Mouse (Mus musculus): ENCODE measurements around the gene Nosip. TPM values are rescaled to one million over a fixed set of nuclear protein-coding genes. Genes with fewer than 3 reads are reported as not detected.
"Not testable (repeated sequence)": the region's sequence is repeated elsewhere in the genome, so short reads cannot be mapped to it uniquely, and the experiment has no call there.

The Nosip gene
- total RNA-seq (2021) = 10 to 100 TPM; 25.7 to 27.8 TPM

DNA sequence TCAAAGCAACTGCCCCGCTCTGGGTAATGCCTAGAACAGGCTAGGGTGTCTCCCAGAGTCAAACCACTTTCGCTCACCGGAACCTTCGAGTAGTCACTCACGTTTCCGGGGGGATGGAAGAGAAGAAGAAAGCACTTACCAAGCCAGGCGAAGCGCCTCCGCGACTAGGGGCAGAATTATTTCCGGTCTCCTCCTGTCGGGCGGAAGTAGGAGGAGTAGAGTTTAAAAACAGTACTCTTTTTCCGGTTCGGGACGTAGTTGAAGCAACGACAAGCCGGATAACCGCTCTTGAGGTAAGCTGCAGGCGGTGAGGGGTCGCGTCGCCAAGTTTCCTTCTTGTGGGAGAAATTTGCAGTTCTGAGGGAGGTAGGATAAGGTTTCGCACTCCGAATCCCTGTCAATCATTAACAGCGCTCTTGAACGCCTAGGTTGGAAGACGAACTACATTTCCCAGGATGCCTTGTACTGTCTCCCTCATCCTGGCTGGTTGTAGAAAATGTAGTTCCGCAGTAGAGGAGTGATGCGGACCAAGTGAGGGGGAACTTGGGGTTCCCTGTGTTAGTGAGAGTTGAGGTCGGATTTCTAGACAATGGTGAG is at the start of gene Nosip, which contains the start of gene Prrg2:
TSS of gene Nosip (plus strand) at position 191 of the 597 bp plus-strand sequence.
TSS of gene Prrg2 (minus strand) at position 439 of the 597 bp plus-strand sequence.
- peak; percentile 87 for DNase-seq (ENCODE audit: low spot score)
- intact Hi-C loops (cut with DNase I) = no loop called here

DNA sequence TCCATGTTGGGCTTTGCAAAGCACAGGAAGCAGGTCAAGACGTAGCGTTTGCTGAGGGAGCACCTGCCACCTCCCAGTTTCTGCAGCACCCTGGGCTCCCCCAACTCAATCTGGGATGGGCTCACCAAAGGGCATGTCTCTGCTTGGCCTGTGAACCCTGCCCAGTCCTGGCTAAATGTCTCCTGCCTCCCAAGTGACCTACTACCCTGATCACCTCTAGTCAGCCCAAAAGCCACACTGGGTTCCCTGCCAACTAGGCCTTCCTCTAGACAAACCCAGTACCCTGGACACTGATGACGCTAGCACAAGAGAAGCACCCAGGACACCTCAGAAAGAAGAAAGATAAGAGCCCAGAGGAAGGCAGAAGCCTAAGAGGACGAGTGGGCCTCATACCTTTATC is 49.4 kb upstream of the Nosip start:
- intact Hi-C loops (cut with DNase I) = loop anchor here (5.0 kb wide), 1 partner anchor 646 kb away; no protein-coding TSS in a partner anchor
- no peak for DNase-seq (ENCODE audit: low spot score)

DNA sequence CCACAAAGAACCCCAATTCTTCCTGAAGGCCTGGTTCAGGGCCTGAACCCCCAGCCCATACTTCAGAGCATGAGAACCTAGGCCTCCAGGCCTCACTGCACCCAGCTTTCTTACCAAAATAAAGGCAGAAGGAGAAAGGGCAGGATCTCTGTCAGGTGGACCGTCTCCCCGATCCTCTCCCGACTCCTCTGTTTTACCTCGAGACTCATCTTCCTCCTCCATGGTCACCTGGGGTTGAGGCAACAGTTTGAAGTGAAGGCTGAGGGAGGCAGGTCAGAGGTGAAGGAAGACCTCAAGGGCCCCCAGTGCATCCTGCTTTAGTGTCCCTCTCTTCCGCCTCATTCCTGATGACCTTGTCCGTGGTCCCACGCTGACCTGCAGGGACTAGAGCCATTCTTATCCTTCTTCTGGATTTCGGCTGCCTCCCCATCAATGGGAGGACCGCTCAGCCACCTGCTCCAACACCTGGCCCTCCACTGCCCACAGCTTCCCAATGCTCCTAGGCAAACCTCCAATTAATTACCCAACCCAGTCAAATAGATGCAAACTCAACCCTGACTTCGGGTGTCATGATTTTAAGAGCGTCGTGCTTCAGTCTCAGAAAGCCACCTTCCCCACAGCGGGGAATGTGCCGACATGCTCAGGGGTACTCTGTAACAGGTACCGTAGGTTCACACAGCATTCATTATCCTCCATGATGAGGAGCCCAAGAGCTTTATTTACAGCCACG is 48.7 kb upstream of the Nosip start:
- intact Hi-C loops (cut with DNase I) = loop anchor here (2.0 to 5.0 kb wide), 2 partner anchors 13 to 646 kb away; no protein-coding TSS in a partner anchor
- DNase-seq (ENCODE audit: low spot score) = no peak

DNA sequence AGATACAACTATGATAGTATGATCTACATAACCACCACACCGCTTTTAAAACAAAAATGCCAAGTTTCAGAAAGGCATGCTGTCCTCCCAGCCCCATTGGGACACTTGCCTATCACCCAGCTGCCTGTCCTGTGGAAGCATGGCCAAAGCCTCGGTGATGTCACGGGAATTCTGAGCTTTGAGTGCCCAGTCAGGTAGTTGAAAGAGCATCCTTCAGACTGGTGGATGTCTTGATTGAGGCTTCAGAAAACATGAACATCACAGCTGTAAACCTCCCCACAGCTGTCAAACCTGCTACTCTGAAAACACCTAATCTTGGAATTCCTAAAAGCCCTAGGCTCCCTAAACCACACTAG is 48.2 kb upstream of the Nosip start:
- no peak for DNase-seq (ENCODE audit: low spot score)
- intact Hi-C loops (cut with DNase I) = loop anchor here (2.0 to 5.0 kb wide), 2 partner anchors 13 to 647 kb away; no protein-coding TSS in a partner anchor

DNA sequence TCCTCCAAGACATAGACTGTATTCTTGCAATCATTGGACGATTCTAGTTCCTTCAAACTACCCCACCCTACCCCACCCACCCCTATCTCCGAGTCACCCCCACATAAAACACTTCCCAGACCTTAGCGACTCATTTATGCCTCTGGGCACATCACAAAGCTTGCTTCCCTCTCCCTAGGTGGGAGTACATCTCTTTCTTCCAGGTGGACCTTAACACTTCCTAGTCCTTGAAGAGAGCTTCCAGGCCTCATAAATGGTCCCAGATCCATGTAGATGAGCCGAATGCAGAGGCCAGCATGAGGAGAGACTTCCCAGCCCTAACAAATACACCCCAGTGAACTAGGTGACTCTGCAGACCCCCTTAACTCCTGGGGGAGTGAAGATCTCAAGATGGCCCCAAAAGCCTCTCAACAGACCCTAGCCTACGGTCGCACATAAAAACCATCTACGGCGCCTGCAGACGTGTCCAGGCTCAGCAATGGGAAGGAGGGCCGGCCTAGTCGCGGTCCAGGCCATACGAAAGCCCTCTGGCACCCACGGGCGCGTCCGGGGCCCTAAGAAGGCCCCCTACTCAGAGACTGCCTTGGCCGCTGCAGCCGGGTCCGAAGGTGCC is 46.8 kb upstream of the Nosip start:
- intact Hi-C loops (cut with DNase I) = loop anchor here (2.0 kb wide), 1 partner anchor 15 kb away; no protein-coding TSS in a partner anchor
- no peak for DNase-seq (ENCODE audit: low spot score)

GRCm38 (mm10) chr7:45015957-45016612 is 46.1 kb upstream of the Nosip start, which contains the start of gene Scaf1:
TSS of gene Scaf1 (minus strand) at chr7:45016363.
- intact Hi-C loops (cut with DNase I) = loop anchor here (2.0 kb wide), 1 partner anchor 15 kb away; no protein-coding TSS in a partner anchor
- DNase-seq (ENCODE audit: low spot score) = peak; percentile 100

DNA sequence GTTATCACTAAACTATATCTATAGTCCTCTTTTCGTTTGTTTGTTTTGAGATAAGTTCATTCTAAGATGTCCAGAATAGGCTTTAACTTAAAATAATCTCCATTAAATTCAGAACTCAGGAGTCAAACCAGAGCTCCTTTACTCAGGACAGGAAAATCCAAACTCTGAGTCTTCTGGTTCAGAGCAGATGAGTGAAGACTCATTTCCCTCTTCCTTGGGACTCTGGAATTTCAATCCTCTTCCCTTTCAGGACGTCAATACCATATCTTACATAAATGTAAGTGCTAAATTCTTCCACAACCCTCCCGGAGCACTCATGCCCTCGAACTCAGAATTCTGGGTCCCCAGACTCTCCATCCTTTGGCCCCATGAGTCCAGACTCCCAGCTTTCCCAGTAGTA is 45.5 kb upstream of the Nosip start:
- intact Hi-C loops (cut with DNase I) = no loop called here
- no peak for DNase-seq (ENCODE audit: low spot score)

DNA sequence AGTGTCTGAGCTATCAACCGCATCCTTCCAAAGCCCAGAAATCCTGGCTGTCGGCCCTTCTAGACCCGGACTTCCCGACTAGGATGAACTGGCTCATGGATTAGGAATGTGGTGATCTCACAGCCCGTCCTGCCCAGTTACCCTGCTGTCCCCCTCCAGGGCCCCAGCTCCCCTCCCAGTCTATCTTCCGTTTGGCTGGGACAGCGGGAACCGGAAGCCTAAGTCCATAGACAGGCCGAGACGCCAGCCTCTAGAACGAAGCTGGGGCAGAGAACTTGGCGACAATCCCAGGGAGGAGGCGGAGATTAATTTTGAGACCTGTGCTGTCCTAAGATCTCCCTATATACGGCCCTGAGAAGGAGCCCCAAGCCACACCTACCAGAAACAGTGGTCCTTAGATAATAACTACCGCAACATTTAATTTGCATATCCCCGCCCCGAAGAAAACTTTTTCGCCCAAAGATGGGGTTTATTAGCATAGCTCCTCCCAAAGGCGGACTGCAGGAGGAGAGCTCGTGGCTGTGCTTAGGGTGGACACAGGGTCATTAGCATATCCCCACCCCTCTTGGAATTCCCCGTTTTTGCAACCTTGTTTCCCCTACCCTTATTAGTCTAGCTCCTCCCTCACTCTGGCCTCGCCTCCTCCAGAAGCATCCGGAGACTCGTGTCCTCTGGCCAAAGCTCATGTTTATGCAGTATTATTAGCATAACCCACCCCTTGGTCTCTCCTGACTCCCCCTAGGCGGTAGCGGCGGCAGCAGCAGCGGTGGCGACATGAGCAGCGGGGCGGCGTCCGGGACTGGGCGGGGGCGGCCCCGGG is 44.8 kb upstream of the Nosip start, which contains the start of gene Rras:
TSS of gene Rras (plus strand) at position 720 of the 820 bp plus-strand sequence.
- intact Hi-C loops (cut with DNase I) = no loop called here
- DNase-seq (ENCODE audit: low spot score) = peak; percentile 96

GRCm38 (mm10) chr7:45019031-45019571 is 43.1 kb upstream of the Nosip start:
- intact Hi-C loops (cut with DNase I) = no loop called here
- peak; percentile 83 for DNase-seq (ENCODE audit: low spot score)

DNA sequence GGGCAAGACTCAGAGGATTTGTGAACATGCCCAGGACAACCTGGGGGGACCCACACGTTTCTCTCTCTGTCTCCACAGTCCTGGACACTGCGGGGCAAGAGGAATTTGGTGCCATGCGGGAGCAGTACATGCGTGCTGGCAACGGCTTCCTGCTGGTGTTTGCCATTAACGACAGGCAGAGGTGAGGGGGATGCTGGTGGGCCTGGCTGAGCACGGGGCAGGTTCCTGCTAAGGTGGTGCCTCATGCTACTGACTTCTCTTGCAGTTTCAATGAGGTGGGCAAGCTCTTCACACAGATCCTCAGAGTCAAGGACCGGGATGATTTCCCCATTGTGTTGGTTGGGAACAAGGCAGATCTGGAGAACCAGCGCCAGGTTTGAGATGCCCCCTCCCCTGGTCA is 42.0 kb upstream of the Nosip start:
- intact Hi-C loops (cut with DNase I) = loop anchor here (2.0 to 5.0 kb wide), 2 partner anchors 33 to 38 kb away; partner anchors contain the start of gene Prr12
- no peak for DNase-seq (ENCODE audit: low spot score)

- intact Hi-C loops (cut with DNase I) = loop anchor here (5.0 kb wide), 1 partner anchor 41 kb away; no protein-coding TSS in a partner anchor
- not testable (repeated sequence) for DNase-seq (ENCODE audit: low spot score)
Observed at GRCm38 (mm10) chr7:45023711-45024110, 38.5 kb upstream of the Nosip start.

- intact Hi-C loops (cut with DNase I) = loop anchor here (5.0 kb wide), 1 partner anchor 42 kb away; no protein-coding TSS in a partner anchor
- DNase-seq (ENCODE audit: low spot score) = no peak
Observed at GRCm38 (mm10) chr7:45024281-45025248, 37.7 kb upstream of the Nosip start.

- intact Hi-C loops (cut with DNase I) = loop anchor here (2.0 kb wide), 1 partner anchor 21 kb away; no protein-coding TSS in a partner anchor
- DNase-seq (ENCODE audit: low spot score) = no peak
Observed at GRCm38 (mm10) chr7:45025601-45026220, 36.5 kb upstream of the Nosip start.

- intact Hi-C loops (cut with DNase I) = loop anchor here (2.0 kb wide), 1 partner anchor 21 kb away; no protein-coding TSS in a partner anchor
- no peak for DNase-seq (ENCODE audit: low spot score)
Observed at GRCm38 (mm10) chr7:45026256-45026655, 36.0 kb upstream of the Nosip start.

GRCm38 (mm10) chr7:45027761-45028160 is 34.5 kb upstream of the Nosip start:
- no peak for DNase-seq (ENCODE audit: low spot score)
- intact Hi-C loops (cut with DNase I) = loop anchor here (2.0 kb wide), 1 partner anchor 19 kb away; no protein-coding TSS in a partner anchor

DNA sequence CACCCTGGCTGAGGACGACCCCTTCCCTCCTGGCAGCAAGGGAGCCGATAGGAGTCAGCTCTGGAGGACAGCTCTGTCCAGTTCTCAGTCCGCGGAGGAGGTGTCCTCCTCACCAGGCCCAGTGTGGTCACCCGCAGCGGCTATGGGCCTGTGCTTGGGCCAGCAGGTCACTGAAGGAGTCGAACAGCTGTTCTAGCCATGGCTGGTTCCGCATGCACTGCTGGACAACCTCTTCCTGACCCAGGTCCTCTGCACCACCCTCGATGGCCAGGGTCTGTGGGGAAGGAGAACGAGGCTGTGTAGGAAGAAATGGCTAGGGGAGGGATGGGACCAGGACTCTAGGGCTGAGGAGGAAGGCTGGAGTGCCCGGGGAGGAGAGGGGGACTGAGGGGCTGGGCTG is 33.9 kb upstream of the Nosip start:
- DNase-seq (ENCODE audit: low spot score) = no peak
- intact Hi-C loops (cut with DNase I) = no loop called here

GRCm38 (mm10) chr7:45029995-45030394 is 32.2 kb upstream of the Nosip start:
- no peak for DNase-seq (ENCODE audit: low spot score)
- intact Hi-C loops (cut with DNase I) = no loop called here

All from heart, postnatal 25 days (tissue).